Mouse (Mus musculus) cortical plate, adult 2 months (tissue): Measurements from ENCODE around the gene Wnt7a. TPM values are rescaled to one million over a fixed set of nuclear protein-coding genes. Genes with fewer than 3 reads are reported as not detected.

ENCODE experiments used
- H3K27ac ChIP-seq: fragments of 200-500 bp; 2 replicates; pipeline ENCODE4 v1.5.1; 2012; ENCODE audit warnings: low read length, control low read depth, inconsistent platforms; ENCODE audit not compliant: insufficient read depth
- H3K4me1 ChIP-seq: fragments of 200-500 bp; 2 replicates; pipeline ENCODE4 v1.6.1; 2011; ENCODE audit warnings: low read length; ENCODE audit not compliant: control insufficient read depth, insufficient read depth
- H3K4me3 ChIP-seq: fragments of 200-500 bp; 2 replicates; pipeline ENCODE4 v1.5.1; 2011; ENCODE audit warnings: mild to moderate bottlenecking, low read length, control low read depth; ENCODE audit not compliant: insufficient read depth
- CTCF ChIP-seq: fragments of 200-500 bp; IDR thresholded peaks from 2 replicates; pipeline ENCODE4 v1.5.1; 2011; ENCODE audit warnings: mild to moderate bottlenecking, control low read depth, low read length; ENCODE audit not compliant: insufficient read depth; ENCODE audit errors: extremely low read depth
- POLR2A ChIP-seq: fragments of 200-500 bp; IDR thresholded peaks from 2 replicates; pipeline ENCODE4 v1.6.1; 2011; ENCODE audit warnings: mild to moderate bottlenecking, low read length, control low read depth; ENCODE audit not compliant: insufficient read depth; ENCODE audit errors: extremely low read depth
- polyA plus RNA-seq: library from polyadenylated mRNA; depleted of rRNA; stranded (reverse); fragments of >200 nt; gene quantifications from 2 replicates; pipeline ENCODE4 v1.2.3, GENCODE M21; 2012

Wnt7a gene
- polyA plus RNA-seq, 1 experiment: 9.6 TPM

- H3K27ac ChIP-seq: no peak overlapping the region
- TF ChIP-seq CTCF (no peak), POLR2A (no peak)
- no peaks in the 10 kb centered on the region for H3K4me1 ChIP-seq
- H3K4me3 ChIP-seq: no peak overlapping the region
Measured at GRCm38 (mm10) chr6:91389141-91389540, 22.0 kb downstream of the Wnt7a start.

GRCm38 (mm10) chr6:91384415-91384814, 26.7 kb downstream of the Wnt7a start:
- TF ChIP-seq CTCF (no peak), POLR2A (no peak)
- no peak overlapping the region for H3K4me3 ChIP-seq
- H3K4me1 ChIP-seq: no peaks in the 10 kb centered on the region
- H3K27ac ChIP-seq: no peak overlapping the region

- Histone ChIP-seq H3K27ac (no peak overlapping the region), H3K4me3 (no peak overlapping the region), H3K4me1 (no peaks in the 10 kb centered on the region)
- TF ChIP-seq CTCF (no peak), POLR2A (no peak)
Measured at GRCm38 (mm10) chr6:91383871-91384270, 27.3 kb downstream of the Wnt7a start.

GRCm38 (mm10) chr6:91383303-91383702, 27.9 kb downstream of the Wnt7a start:
- H3K4me1 ChIP-seq: no peaks in the 10 kb centered on the region
- no peak for TF ChIP-seq CTCF
- no peak for TF ChIP-seq POLR2A

GRCm38 (mm10) chr6:91379871-91380270, 31.3 kb downstream of the Wnt7a start:
- no peaks in the 10 kb centered on the region for H3K4me1 ChIP-seq
- no peak overlapping the region for H3K27ac ChIP-seq
- H3K4me3 ChIP-seq: no peak overlapping the region
- TF ChIP-seq CTCF (no peak), POLR2A (no peak)

More at GRCm38 (mm10) chr6:91383303-91383702, 27.9 kb downstream of the Wnt7a start:
- no peak overlapping the region for H3K4me3 ChIP-seq
- H3K27ac ChIP-seq: no peak overlapping the region

GRCm38 (mm10) chr6:91379266-91379665, 31.9 kb downstream of the Wnt7a start:
- Histone ChIP-seq H3K4me1 (no peaks in the 10 kb centered on the region), H3K4me3 (no peak overlapping the region), H3K27ac (no peak overlapping the region; the same call in 1 of the 2 replicates)
- no peak for TF ChIP-seq POLR2A
- TF ChIP-seq CTCF: no peak

GRCm38 (mm10) chr6:91372977-91373376, 38.2 kb downstream of the Wnt7a start:
- H3K27ac ChIP-seq: no peak overlapping the region
- H3K4me1 ChIP-seq: no peaks in the 10 kb centered on the region
- no peak overlapping the region for H3K4me3 ChIP-seq
- TF ChIP-seq CTCF (no peak), POLR2A (no peak)

- H3K4me1 ChIP-seq: no peaks in the 10 kb centered on the region
- no peak for TF ChIP-seq CTCF
- TF ChIP-seq POLR2A: no peak
- no peak overlapping the region for H3K4me3 ChIP-seq
- no peak overlapping the region for H3K27ac ChIP-seq
Measured at GRCm38 (mm10) chr6:91372586-91372971, 38.6 kb downstream of the Wnt7a start.

- H3K27ac ChIP-seq: no peak overlapping the region
- H3K4me1 ChIP-seq: no peaks in the 10 kb centered on the region
- no peak overlapping the region for H3K4me3 ChIP-seq
- TF ChIP-seq CTCF: no peak
- no peak for TF ChIP-seq POLR2A
Measured at GRCm38 (mm10) chr6:91371912-91372585, 39.1 kb downstream of the Wnt7a start.

GRCm38 (mm10) chr6:91366781-91367180, 44.4 kb downstream of the Wnt7a start:
- H3K4me1 ChIP-seq: no peaks in the 10 kb centered on the region; the same call in 1 of the 2 replicates
- TF ChIP-seq POLR2A (no peak), CTCF (no peak)
- no peak overlapping the region for H3K4me3 ChIP-seq
- H3K27ac ChIP-seq: no peak overlapping the region

GRCm38 (mm10) chr6:91365480-91365879, 45.7 kb downstream of the Wnt7a start:
- no peaks in the 10 kb centered on the region; the same call in 1 of the 2 replicates for H3K4me1 ChIP-seq
- TF ChIP-seq POLR2A (no peak), CTCF (no peak)
- no peak overlapping the region for H3K4me3 ChIP-seq
- no peak overlapping the region for H3K27ac ChIP-seq
